Mouse (Mus musculus): ENCODE results near the gene Eif4enif1. TPM values are rescaled to one million over a fixed set of nuclear protein-coding genes. Genes with fewer than 3 reads are reported as not detected.
"Not testable (repeated sequence)": the region's sequence is repeated elsewhere in the genome, so short reads cannot be mapped to it uniquely, and the experiment has no call there.

The Eif4enif1 gene
- polyA plus RNA-seq, 1 experiment from 2014 or later: 70.2 TPM

DNA sequence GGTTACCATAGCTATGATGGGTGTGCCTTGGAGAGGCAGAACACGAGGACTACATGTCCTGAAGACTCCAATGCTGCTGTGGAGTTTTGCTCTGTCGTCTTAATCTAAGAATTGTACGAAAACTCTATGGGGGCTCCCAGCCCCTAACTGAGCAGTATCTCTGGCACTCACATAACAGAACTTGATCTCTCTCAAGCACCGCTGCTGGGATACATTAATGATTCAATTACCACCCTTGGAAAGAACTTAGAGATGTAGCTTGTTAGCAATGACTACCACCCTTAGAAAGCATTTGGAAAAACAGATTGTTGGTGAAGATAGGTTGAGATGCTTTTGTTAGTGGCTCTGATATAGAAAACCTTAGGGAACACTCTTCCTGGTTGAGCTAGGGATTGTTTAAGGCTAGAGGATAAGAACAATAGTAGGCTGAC is 34.6 kb upstream of the Eif4enif1 start:
- H3K27me3 ChIP-seq; H3K9ac ChIP-seq; H3K4me2 ChIP-seq (replicated peaks); H3K27ac ChIP-seq; H3K4me1 ChIP-seq; H3K36me3 ChIP-seq; H3K4me3 ChIP-seq; ATAC-seq (ENCODE audit: insufficient number of reproducible peaks, insufficient read depth, low FRiP score, low TSS enrichment): not testable (repeated sequence)
- WGBS: 74% methylated on average over 4 of the region's 4 CpGs
- peaks cover 15% of the 10 kb centered on the region for H3K9me3 ChIP-seq

- H3K4me3 ChIP-seq; H3K36me3 ChIP-seq; H3K9ac ChIP-seq; H3K4me2 ChIP-seq (replicated peaks); H3K27ac ChIP-seq; H3K4me1 ChIP-seq; H3K27me3 ChIP-seq: not testable (repeated sequence)
- H3K9me3 ChIP-seq: peaks cover 21% of the 10 kb centered on the region
- peak; percentile 29; the same call in 1 of the 2 replicates for ATAC-seq (ENCODE audit: insufficient number of reproducible peaks, insufficient read depth, low FRiP score, low TSS enrichment)
- WGBS: 74% methylated on average over 2 of the region's 2 CpGs
Observed at GRCm38 (mm10) chr11:3169042-3169441, 33.1 kb upstream of the Eif4enif1 start.

DNA sequence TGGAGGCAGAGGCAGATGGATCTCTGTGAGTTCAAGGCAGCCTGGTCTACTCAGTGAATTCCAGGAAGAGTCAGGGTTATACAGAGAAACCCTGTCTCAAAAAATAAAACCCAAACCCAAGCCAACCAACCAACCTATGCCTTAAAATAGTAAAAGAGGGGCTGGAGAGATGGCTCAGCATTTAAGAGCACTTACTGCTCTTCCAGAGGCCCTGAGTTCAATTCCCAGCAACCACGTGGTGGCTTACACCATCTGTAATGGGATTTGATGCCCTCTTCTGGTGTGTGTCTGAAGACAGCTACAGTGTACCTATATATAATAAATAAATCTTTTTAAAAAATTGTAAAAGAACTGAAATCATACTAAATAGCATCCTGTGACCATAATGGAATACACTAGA is 30.3 kb upstream of the Eif4enif1 start:
- 70% methylated on average over 1 of the region's 1 CpGs for WGBS
- H3K4me2 ChIP-seq (replicated peaks); H3K36me3 ChIP-seq; H3K4me1 ChIP-seq; H3K9ac ChIP-seq; H3K27ac ChIP-seq; H3K4me3 ChIP-seq; ATAC-seq (ENCODE audit: insufficient number of reproducible peaks, insufficient read depth, low FRiP score, low TSS enrichment); H3K27me3 ChIP-seq: not testable (repeated sequence)
- peaks cover 19% of the 10 kb centered on the region; the same call in 1 of the 2 replicates for H3K9me3 ChIP-seq

- H3K4me1 ChIP-seq; H3K4me2 ChIP-seq (replicated peaks); H3K36me3 ChIP-seq; H3K9ac ChIP-seq; H3K27ac ChIP-seq; ATAC-seq (ENCODE audit: insufficient number of reproducible peaks, insufficient read depth, low FRiP score, low TSS enrichment); H3K4me3 ChIP-seq; H3K27me3 ChIP-seq: not testable (repeated sequence)
- 49% methylated on average over 5 of the region's 6 CpGs for WGBS
- H3K9me3 ChIP-seq: peaks cover 17% of the 10 kb centered on the region; the same call in 1 of the 2 replicates
Observed at GRCm38 (mm10) chr11:3172526-3172925, 29.7 kb upstream of the Eif4enif1 start.

DNA sequence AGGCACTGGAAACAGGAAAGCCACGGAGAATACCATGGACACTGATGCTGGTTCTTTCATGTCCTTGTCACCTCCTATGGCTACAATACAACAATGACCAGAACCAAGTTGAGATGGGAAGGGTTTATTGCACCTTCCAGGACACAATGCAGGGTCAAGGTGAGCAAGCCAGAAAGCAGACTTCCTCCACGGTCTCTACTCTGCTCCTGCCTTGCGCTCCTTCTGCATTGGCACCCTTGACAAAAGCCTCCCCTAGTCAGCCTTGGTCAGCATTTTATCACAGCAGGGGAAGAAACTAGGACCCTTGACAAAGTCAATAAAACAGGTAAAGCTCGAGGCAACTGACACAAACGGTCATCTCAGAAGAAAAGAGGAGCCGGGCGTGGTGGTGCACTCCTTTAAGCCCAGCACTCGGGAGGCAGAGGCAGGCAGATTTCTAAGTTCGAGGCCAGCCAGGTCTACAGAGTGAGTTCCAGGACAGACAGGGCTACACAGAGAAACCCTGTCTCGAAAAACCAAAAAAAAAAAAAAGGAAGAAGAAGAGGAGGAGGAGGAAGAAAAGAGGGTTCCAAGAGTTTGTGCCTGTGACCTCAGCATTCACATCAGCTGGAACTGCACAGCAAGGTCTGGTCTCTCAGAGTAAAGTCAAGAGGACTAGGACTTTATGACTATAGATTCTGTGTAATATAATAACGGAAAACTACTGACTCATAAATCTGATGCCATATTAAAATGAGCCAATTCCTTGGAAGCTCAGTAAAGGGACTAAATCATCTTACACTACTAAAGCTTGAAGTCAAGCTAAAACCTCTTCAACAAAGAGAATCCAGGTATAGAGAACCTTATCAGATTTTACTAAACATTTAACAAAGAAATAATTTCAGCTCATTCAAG is 28.5 kb upstream of the Eif4enif1 start:
- not testable (repeated sequence) for H3K4me1 ChIP-seq; H3K27me3 ChIP-seq; H3K4me2 ChIP-seq (replicated peaks); H3K9ac ChIP-seq; H3K36me3 ChIP-seq; H3K4me3 ChIP-seq; H3K27ac ChIP-seq
- 85% methylated on average over 11 of the region's 11 CpGs for WGBS
- peak; percentile 42; the same call in 1 of the 2 replicates for ATAC-seq (ENCODE audit: insufficient number of reproducible peaks, insufficient read depth, low FRiP score, low TSS enrichment)
- H3K9me3 ChIP-seq: peaks cover 12% of the 10 kb centered on the region; the same call in 1 of the 2 replicates

- H3K9ac ChIP-seq; ATAC-seq (ENCODE audit: insufficient number of reproducible peaks, insufficient read depth, low FRiP score, low TSS enrichment); H3K36me3 ChIP-seq; H3K27ac ChIP-seq; H3K27me3 ChIP-seq; H3K4me3 ChIP-seq; H3K4me1 ChIP-seq; H3K9me3 ChIP-seq; H3K4me2 ChIP-seq (replicated peaks): not testable (repeated sequence)
- WGBS: 79% methylated on average over 6 of the region's 6 CpGs
Observed at GRCm38 (mm10) chr11:3178968-3179725, 23.0 kb upstream of the Eif4enif1 start.

- not testable (repeated sequence) for H3K4me2 ChIP-seq (replicated peaks); H3K4me3 ChIP-seq; H3K4me1 ChIP-seq; H3K36me3 ChIP-seq; ATAC-seq (ENCODE audit: insufficient number of reproducible peaks, insufficient read depth, low FRiP score, low TSS enrichment); H3K27ac ChIP-seq; H3K9me3 ChIP-seq; H3K27me3 ChIP-seq; H3K9ac ChIP-seq
- 85% methylated on average over 7 of the region's 7 CpGs for WGBS
Observed at GRCm38 (mm10) chr11:3179726-3180092, 22.5 kb upstream of the Eif4enif1 start.

DNA sequence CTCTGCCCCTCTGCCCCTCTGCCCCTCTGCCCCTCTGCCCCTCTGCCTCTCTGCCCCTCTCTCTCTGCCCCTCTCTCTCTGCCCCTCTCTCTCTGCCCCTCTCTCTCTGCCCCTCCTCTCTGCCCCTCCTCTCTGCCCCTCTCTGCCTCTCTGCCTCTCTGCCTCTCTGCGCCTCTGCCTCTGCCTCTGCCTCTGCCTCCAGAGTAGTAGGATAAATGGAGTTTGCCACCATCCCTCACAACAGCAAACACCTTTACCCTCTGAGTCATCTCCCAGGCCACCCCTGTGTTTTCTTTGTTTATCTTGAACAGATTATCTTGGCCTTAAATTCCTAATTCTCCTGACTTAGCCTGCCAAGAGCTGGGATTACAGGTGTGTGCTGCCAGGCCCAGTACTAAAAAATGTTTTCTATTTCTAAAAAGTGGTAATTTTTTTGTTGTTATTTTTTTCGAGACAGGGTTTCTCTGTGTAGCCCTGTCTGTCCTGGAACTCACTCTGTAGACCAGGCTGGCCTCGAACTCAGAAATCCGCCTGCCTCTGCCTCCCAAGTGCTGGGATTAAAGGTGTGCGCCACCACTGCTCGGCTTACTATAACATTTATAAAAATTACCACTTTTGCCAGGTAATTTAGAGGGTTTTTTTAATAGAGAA is 21.6 kb upstream of the Eif4enif1 start:
- H3K4me3 ChIP-seq; H3K27ac ChIP-seq; ATAC-seq (ENCODE audit: insufficient number of reproducible peaks, insufficient read depth, low FRiP score, low TSS enrichment); H3K4me2 ChIP-seq (replicated peaks); H3K9me3 ChIP-seq; H3K4me1 ChIP-seq; H3K36me3 ChIP-seq; H3K9ac ChIP-seq; H3K27me3 ChIP-seq: not testable (repeated sequence)
- 71% methylated on average over 6 of the region's 6 CpGs for WGBS

- not testable (repeated sequence) for H3K4me1 ChIP-seq; ATAC-seq (ENCODE audit: insufficient number of reproducible peaks, insufficient read depth, low FRiP score, low TSS enrichment); H3K36me3 ChIP-seq; H3K9ac ChIP-seq; H3K9me3 ChIP-seq; H3K4me2 ChIP-seq (replicated peaks); H3K27ac ChIP-seq; H3K27me3 ChIP-seq; H3K4me3 ChIP-seq
- 57% methylated on average over 4 of the region's 4 CpGs for WGBS
Observed at GRCm38 (mm10) chr11:3181250-3181649, 20.9 kb upstream of the Eif4enif1 start.

GRCm38 (mm10) chr11:3181971-3182370 is 20.2 kb upstream of the Eif4enif1 start:
- H3K27ac ChIP-seq; H3K4me1 ChIP-seq; H3K9me3 ChIP-seq; H3K4me3 ChIP-seq; H3K4me2 ChIP-seq (replicated peaks); H3K9ac ChIP-seq; ATAC-seq (ENCODE audit: insufficient number of reproducible peaks, insufficient read depth, low FRiP score, low TSS enrichment); H3K27me3 ChIP-seq; H3K36me3 ChIP-seq: not testable (repeated sequence)
- WGBS: 58% methylated on average over 1 of the region's 1 CpGs

DNA sequence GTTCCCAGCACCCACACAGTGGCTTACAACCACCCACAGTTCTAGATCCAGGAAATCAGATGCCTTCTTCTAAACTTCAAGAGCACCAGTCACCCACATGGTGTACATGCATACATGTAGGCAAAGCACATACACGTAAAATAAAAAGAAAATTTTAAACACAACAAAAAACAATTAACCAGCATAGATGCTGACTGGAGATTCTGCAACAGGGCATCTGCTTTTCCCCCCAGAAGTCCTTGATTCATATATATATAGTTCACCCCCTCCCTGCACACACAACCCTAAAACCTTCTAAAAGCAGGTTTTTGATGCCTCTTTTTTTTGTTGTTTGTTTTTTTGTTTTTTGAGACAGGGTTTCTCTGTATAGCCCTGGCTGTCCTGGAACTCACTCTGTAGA is 19.5 kb upstream of the Eif4enif1 start:
- not testable (repeated sequence) for H3K9ac ChIP-seq; H3K4me1 ChIP-seq; H3K27me3 ChIP-seq; ATAC-seq (ENCODE audit: insufficient number of reproducible peaks, insufficient read depth, low FRiP score, low TSS enrichment); H3K4me3 ChIP-seq; H3K9me3 ChIP-seq; H3K4me2 ChIP-seq (replicated peaks); H3K27ac ChIP-seq; H3K36me3 ChIP-seq
- WGBS: 80% methylated on average over 1 of the region's 1 CpGs
